Mouse (Mus musculus): ENCODE measurements around the gene Psmc2.

- TF ChIP-seq GATA1 (IDR thresholded peaks at IDR 0.05; ENCODE audit: borderline replicate concordance, low read length) (no peak), FLI1 (IDR thresholded peaks at IDR 0.05; ENCODE audit: low read length) (no peak)
Observed at GRCm38 (mm10) chr5:21737620-21738019, 47.5 kb upstream of the Psmc2 start.
